Mouse (Mus musculus): ENCODE results near the gene Nmnat2. TPM values are rescaled to one million over a fixed set of nuclear protein-coding genes. Genes with fewer than 3 reads are reported as not detected.

Nmnat2 gene
- total and polyA plus RNA-seq, 2 experiments = 0.18 to 0.23 TPM

- Histone ChIP-seq H3K27me3 (ENCODE audit: control insufficient read depth, insufficient read depth, low read length) (0 out of 2 replicates have a peak, but pooled peaks cover 3% of the 10 kb centered on the region), H3K36me3 (ENCODE audit: control insufficient read depth, insufficient read depth, low read length) (no peaks in the 10 kb centered on the region), H3K79me2 (ENCODE audit: control insufficient read depth, insufficient read depth, low read length) (no peaks in the 10 kb centered on the region), H3K9ac (ENCODE audit: low read depth, low read length) (no peak overlapping the region), H3K27ac (replicated peaks; ENCODE audit: insufficient read depth, low read depth, low read length) (no peak overlapping the region), H3K4me3 (ENCODE audit: insufficient read depth, low read depth, low read length) (no peak overlapping the region), H3K4me1 (ENCODE audit: control insufficient read depth, insufficient read depth, low read length) (no peaks in the 10 kb centered on the region)
- 78% methylated on average over 6 of the region's 6 CpGs for WGBS
- TF ChIP-seq POLR2A (IDR thresholded peaks at IDR 0.05; ENCODE audit: extremely low read depth, insufficient read depth, low read length) = no peak
- TF ChIP-seq CTCF (IDR thresholded peaks at IDR 0.05; ENCODE audit: low read depth, low read length) = no peak
- DNase-seq (ENCODE audit: extremely low read depth, low read depth, low spot score) = no peak
These were observed 45.9 kb downstream of the Nmnat2 start for GRCm38 (mm10) chr1:153000486-153001228.

DNA sequence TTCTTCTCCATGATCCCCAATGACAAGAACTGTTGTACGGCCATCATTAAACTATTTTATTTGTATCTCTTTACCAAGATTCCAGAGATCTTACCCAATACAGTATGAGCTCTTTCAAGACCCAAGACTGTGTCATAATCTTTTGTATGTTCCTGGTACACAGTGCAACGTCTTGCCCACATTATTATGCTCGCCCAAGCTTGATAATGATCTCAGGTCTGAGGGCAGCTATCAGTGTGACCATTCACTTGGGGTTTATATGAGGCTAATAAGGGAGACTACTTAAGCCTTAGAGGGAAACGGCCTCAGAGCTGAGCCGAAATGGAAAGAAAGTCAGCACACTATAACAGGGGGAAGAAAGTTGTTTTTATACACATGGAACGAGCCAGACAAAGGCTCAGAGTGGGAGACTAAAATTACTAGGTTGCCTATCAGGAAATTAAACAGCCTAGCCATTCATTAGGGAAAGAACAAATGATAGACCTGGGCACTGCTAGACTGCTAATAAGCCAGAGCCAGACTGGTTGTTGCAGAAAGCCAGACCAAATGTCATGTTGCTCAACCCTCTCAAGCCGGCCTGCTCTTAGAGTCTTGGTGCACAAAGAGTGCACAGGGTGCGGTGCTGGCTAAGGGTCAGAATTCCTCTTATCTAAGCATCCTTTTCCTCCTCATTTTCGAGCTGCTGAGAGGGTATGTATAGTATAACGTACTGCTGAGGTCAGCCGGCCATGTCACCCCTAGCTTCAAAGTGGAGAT lies 47.7 kb downstream of the Nmnat2 start:
- Histone ChIP-seq H3K4me3 (ENCODE audit: insufficient read depth, low read depth, low read length) (no peak overlapping the region), H3K4me1 (ENCODE audit: control insufficient read depth, insufficient read depth, low read length) (no peaks in the 10 kb centered on the region), H3K27ac (replicated peaks; ENCODE audit: insufficient read depth, low read depth, low read length) (no peak overlapping the region), H3K9ac (ENCODE audit: low read depth, low read length) (no peak overlapping the region), H3K27me3 (ENCODE audit: control insufficient read depth, insufficient read depth, low read length) (0 out of 2 replicates have a peak, but pooled peaks cover 3% of the 10 kb centered on the region), H3K79me2 (ENCODE audit: control insufficient read depth, insufficient read depth, low read length) (no peaks in the 10 kb centered on the region), H3K36me3 (ENCODE audit: control insufficient read depth, insufficient read depth, low read length) (no peaks in the 10 kb centered on the region)
- DNase-seq (ENCODE audit: extremely low read depth, low read depth, low spot score) = no peak
- no peak for TF ChIP-seq POLR2A (IDR thresholded peaks at IDR 0.05; ENCODE audit: extremely low read depth, insufficient read depth, low read length)
- TF ChIP-seq CTCF (IDR thresholded peaks at IDR 0.05; ENCODE audit: low read depth, low read length) = no peak
- WGBS = 79% methylated on average over 11 of the region's 11 CpGs

GRCm38 (mm10) chr1:153004472-153004871 lies 49.7 kb downstream of the Nmnat2 start:
- DNase-seq (ENCODE audit: extremely low read depth, low read depth, low spot score) = no peak
- no peak overlapping the region for H3K27ac ChIP-seq (replicated peaks; ENCODE audit: insufficient read depth, low read depth, low read length)
- no peak for TF ChIP-seq POLR2A (IDR thresholded peaks at IDR 0.05; ENCODE audit: extremely low read depth, insufficient read depth, low read length)
- no peak for TF ChIP-seq CTCF (IDR thresholded peaks at IDR 0.05; ENCODE audit: low read depth, low read length)

GRCm38 (mm10) chr1:153006054-153006453 lies 51.3 kb downstream of the Nmnat2 start:
- no peaks in the 10 kb centered on the region for H3K36me3 ChIP-seq (ENCODE audit: control insufficient read depth, insufficient read depth, low read length)
- DNase-seq (ENCODE audit: extremely low read depth, low read depth, low spot score) = no peak
- H3K9ac ChIP-seq (ENCODE audit: low read depth, low read length) = no peak overlapping the region
- no peak overlapping the region for H3K4me3 ChIP-seq (ENCODE audit: insufficient read depth, low read depth, low read length)
- WGBS = 67% methylated on average over 5 of the region's 5 CpGs
- H3K27ac ChIP-seq (replicated peaks; ENCODE audit: insufficient read depth, low read depth, low read length) = no peak overlapping the region
- TF ChIP-seq CTCF (IDR thresholded peaks at IDR 0.05; ENCODE audit: low read depth, low read length) (no peak), POLR2A (IDR thresholded peaks at IDR 0.05; ENCODE audit: extremely low read depth, insufficient read depth, low read length) (no peak)
- no peaks in the 10 kb centered on the region for H3K4me1 ChIP-seq (ENCODE audit: control insufficient read depth, insufficient read depth, low read length)
- no peaks in the 10 kb centered on the region for H3K27me3 ChIP-seq (ENCODE audit: control insufficient read depth, insufficient read depth, low read length)
- H3K79me2 ChIP-seq (ENCODE audit: control insufficient read depth, insufficient read depth, low read length) = no peaks in the 10 kb centered on the region

More at GRCm38 (mm10) chr1:153004472-153004871, 49.7 kb downstream of the Nmnat2 start:
- H3K27me3 ChIP-seq (ENCODE audit: control insufficient read depth, insufficient read depth, low read length) = 0 out of 2 replicates have a peak, but pooled peaks cover 3% of the 10 kb centered on the region
- H3K9ac ChIP-seq (ENCODE audit: low read depth, low read length) = no peak overlapping the region
- H3K4me1 ChIP-seq (ENCODE audit: control insufficient read depth, insufficient read depth, low read length) = no peaks in the 10 kb centered on the region
- no peaks in the 10 kb centered on the region for H3K79me2 ChIP-seq (ENCODE audit: control insufficient read depth, insufficient read depth, low read length)
- no peaks in the 10 kb centered on the region for H3K36me3 ChIP-seq (ENCODE audit: control insufficient read depth, insufficient read depth, low read length)
- 96% methylated on average over 2 of the region's 2 CpGs for WGBS
- no peak overlapping the region for H3K4me3 ChIP-seq (ENCODE audit: insufficient read depth, low read depth, low read length)

GRCm38 (mm10) chr1:153006761-153007160 lies 52.0 kb downstream of the Nmnat2 start:
- no peak overlapping the region for H3K4me3 ChIP-seq (ENCODE audit: insufficient read depth, low read depth, low read length)
- H3K4me1 ChIP-seq (ENCODE audit: control insufficient read depth, insufficient read depth, low read length) = no peaks in the 10 kb centered on the region
- no peaks in the 10 kb centered on the region for H3K36me3 ChIP-seq (ENCODE audit: control insufficient read depth, insufficient read depth, low read length)
- WGBS = 86% methylated on average over 4 of the region's 4 CpGs
- H3K9ac ChIP-seq (ENCODE audit: low read depth, low read length) = no peak overlapping the region
- no peaks in the 10 kb centered on the region for H3K27me3 ChIP-seq (ENCODE audit: control insufficient read depth, insufficient read depth, low read length)
- no peak for DNase-seq (ENCODE audit: extremely low read depth, low read depth, low spot score)
- H3K27ac ChIP-seq (replicated peaks; ENCODE audit: insufficient read depth, low read depth, low read length) = no peak overlapping the region
- no peaks in the 10 kb centered on the region for H3K79me2 ChIP-seq (ENCODE audit: control insufficient read depth, insufficient read depth, low read length)
- no peak for TF ChIP-seq POLR2A (IDR thresholded peaks at IDR 0.05; ENCODE audit: extremely low read depth, insufficient read depth, low read length)
- TF ChIP-seq CTCF (IDR thresholded peaks at IDR 0.05; ENCODE audit: low read depth, low read length) = no peak

All from liver, adult 2 months (tissue).